Mouse (Mus musculus) embryonic facial prominence, embryonic 15.5 days (tissue): ENCODE measurements at regions not wholly inside any gene's neighbourhood (a gene's known extent, or its start where the extent isn't known, plus 50 kb on each side); places are given as distances from the start of the nearest gene placed in this dataset.
"Not testable (repeated sequence)": the region's sequence is repeated elsewhere in the genome, so short reads cannot be mapped to it uniquely, and the experiment has no call there.

ENCODE experiments used
- ATAC-seq: fragments of 200-750 bp; cut with Nextera tagmentation; 2 replicates; pipeline ENCODE4 v1.8.0; 2017; ENCODE audit warnings: low read depth, moderate TSS enrichment; ENCODE audit not compliant: insufficient number of reproducible peaks, low FRiP score, low TSS enrichment
- H3K27ac ChIP-seq: fragments of 300-500 bp; sonication (generic); replicated peaks from 2 replicates; pipeline ENCODE4 v1.5.1; 2015; ENCODE audit warnings: mild to moderate bottlenecking, inconsistent platforms
- H3K27me3 ChIP-seq: fragments of 300-500 bp; sonication (generic); 2 replicates; pipeline ENCODE4 v1.6.1; 2015; ENCODE audit warnings: inconsistent platforms
- H3K36me3 ChIP-seq: fragments of 300-500 bp; sonication (generic); 2 replicates; pipeline ENCODE4 v1.6.1; 2015; ENCODE audit warnings: mild to moderate bottlenecking, inconsistent platforms
- H3K4me1 ChIP-seq: fragments of 300-500 bp; sonication (generic); 2 replicates; pipeline ENCODE4 v1.6.1; 2015; ENCODE audit warnings: inconsistent platforms
- H3K4me2 ChIP-seq: fragments of 300-500 bp; sonication (generic); replicated peaks from 2 replicates; pipeline ENCODE4 v1.6.1; 2015; ENCODE audit warnings: mild to moderate bottlenecking, inconsistent platforms
- H3K4me3 ChIP-seq: fragments of 300-500 bp; sonication (generic); replicated peaks from 2 replicates; pipeline ENCODE4 v1.5.1; 2015; ENCODE audit warnings: mild to moderate bottlenecking, inconsistent platforms
- H3K9ac ChIP-seq: fragments of 300-500 bp; sonication (generic); 2 replicates; pipeline ENCODE4 v1.6.1; 2015; ENCODE audit warnings: inconsistent platforms
- H3K9me3 ChIP-seq: fragments of 300-500 bp; sonication (generic); replicated peaks from 2 replicates; pipeline ENCODE4 v1.6.1; 2016; ENCODE audit warnings: inconsistent platforms
- WGBS: fragments of 180-500 bp; shearing (Covaris S2); methylation state at CpG from one replicate; pipeline ENCODE4 v1.1.7; 2015; 5-methylcytosine and 5-hydroxymethylcytosine counted together

DNA sequence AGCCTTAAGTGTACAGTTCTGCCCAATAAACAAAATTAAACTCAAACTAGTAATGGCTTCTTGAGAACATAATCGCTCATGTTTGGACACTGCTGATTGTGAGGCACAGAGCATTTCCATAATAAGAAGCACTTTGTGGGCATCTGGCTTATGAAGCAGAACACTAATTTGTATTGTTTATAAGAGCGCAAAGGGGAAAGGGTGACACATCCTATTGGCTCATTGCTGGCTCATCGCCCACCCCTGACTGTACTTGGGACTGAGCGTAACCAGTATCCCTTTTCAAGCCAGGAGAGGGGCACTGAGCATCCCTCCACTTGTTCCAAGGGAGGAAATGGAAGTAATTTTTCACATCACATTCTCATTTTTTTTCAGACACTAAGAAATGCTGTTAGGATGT lies 288.0 kb downstream of the Sfmbt2 start:
- H3K36me3 ChIP-seq, result no peaks in the 10 kb centered on the region
- no peaks in the 10 kb centered on the region for H3K4me1 ChIP-seq
- WGBS, result 81% methylated on average over 4 of the region's 4 CpGs
- H3K27ac ChIP-seq, result no peak overlapping the region
- ATAC-seq, result no peak
- H3K9ac ChIP-seq, result no peak overlapping the region
- no peaks in the 10 kb centered on the region for H3K27me3 ChIP-seq
- H3K9me3 ChIP-seq, result no peaks in the 10 kb centered on the region
- H3K4me2 ChIP-seq, result no peak overlapping the region
- H3K4me3 ChIP-seq, result no peak overlapping the region

DNA sequence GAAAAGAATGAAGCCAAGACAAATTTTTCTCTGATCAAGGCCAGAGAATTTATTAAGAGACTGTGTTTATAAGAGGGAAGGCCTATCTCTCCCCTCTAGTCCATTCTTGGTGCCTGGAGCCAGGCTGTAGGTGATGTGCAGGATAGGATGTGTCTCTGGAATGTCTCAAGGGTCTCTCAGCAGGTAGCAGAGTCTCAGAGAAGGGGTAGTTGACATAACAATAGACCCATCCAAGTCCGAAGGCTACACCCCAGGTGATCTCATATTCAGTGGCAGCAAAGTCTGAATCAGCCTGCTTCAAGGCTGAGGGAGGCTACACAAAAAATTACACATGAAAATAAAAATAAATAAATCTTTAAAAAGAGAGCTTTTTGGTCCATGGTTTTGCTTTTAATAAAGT lies 297.6 kb downstream of the Sfmbt2 start:
- not testable (repeated sequence) for H3K9ac ChIP-seq, H3K27me3 ChIP-seq, H3K4me1 ChIP-seq, H3K4me3 ChIP-seq, H3K4me2 ChIP-seq, H3K36me3 ChIP-seq, H3K9me3 ChIP-seq, ATAC-seq, H3K27ac ChIP-seq
- 71% methylated on average over 1 of the region's 1 CpGs for WGBS

DNA sequence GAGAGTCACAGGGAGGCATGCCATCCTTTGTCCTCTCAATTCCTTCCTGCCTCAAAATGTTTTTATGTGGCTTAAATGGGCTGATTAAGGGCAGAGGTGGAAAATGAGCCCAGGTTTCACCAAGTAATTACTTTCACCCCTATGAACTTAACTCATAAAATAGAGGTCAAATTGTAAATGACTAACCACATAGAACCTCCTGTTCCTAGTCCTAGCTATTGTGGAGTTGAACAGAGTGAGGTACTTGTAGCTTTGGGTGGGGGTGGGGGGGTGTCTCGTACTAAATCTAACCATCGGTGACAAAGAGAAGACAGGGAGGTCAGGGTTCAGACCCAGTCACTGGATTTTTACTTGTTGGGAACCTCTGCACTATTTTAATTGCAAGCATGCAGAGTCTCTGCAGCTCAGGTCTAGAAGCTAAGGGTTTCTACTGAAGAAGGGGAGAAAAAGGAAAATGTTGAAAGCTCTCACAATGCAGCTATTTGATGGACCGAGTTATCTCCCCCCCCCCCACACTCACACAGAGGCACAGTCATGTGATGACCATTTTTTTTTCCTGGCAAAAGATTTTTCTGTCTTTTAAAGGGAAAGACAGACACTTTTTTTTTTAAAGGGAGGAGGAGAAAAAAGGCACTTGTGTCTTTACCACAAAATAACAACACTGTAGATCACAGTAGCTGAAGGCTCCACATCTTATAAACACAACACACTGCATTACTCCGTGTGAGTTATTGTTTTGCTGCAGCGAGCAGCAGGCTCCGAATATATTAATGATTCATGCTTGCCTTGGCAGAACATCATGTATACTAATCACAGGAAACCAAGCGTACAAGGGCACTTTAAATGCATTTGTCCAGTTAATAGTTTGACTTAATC lies 300.4 kb downstream of the Sfmbt2 start:
- ATAC-seq, result no peak
- no peak overlapping the region for H3K4me3 ChIP-seq
- H3K4me2 ChIP-seq, result no peak overlapping the region
- 61% methylated on average over 7 of the region's 7 CpGs for WGBS
- H3K27me3 ChIP-seq, result no peaks in the 10 kb centered on the region
- H3K4me1 ChIP-seq, result no peaks in the 10 kb centered on the region
- no peaks in the 10 kb centered on the region for H3K9me3 ChIP-seq
- H3K9ac ChIP-seq, result no peak overlapping the region
- no peaks in the 10 kb centered on the region for H3K36me3 ChIP-seq
- H3K27ac ChIP-seq, result no peak overlapping the region

DNA sequence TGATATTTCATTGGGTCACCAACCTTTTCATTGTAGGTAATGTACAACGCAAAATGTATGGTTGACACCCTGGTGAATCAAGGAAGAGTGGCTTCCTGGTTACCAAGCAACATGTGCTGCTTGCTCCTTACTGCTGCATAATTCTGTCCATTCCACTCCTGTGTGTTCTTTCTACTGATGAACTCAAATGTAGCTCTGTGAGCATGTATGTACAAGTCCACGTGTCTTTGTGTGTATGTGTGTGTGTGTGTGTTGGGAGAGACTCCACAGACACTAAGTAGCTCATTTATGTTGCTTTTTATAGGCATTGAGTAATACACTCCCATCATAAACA lies 301.0 kb downstream of the Sfmbt2 start:
- ATAC-seq, result no peak
- H3K4me1 ChIP-seq, result no peaks in the 10 kb centered on the region
- H3K9ac ChIP-seq, result no peak overlapping the region
- H3K4me2 ChIP-seq, result no peak overlapping the region
- no peak overlapping the region for H3K27ac ChIP-seq
- no peaks in the 10 kb centered on the region for H3K36me3 ChIP-seq
- H3K9me3 ChIP-seq, result no peaks in the 10 kb centered on the region
- H3K4me3 ChIP-seq, result no peak overlapping the region
- no peaks in the 10 kb centered on the region for H3K27me3 ChIP-seq
- 75% methylated on average over 2 of the region's 2 CpGs for WGBS

DNA sequence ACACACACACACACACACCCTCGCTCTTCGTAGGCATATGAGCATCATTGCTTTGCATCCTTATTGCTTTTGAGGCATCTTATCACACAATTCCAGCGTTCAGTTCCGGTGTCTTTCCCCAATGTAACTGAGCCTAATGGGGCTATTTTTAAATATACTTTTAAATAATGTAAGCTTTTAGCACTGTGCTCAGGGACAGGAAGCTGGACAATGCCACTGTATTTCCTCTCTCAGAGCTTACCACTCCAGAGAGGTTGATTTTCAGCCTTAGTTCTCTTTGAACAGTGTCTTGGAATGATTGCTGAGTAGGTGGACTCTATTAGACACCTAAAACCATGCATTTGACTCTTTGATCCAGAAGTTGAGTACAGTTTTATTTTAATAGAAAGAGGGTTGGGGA lies 301.9 kb downstream of the Sfmbt2 start:
- Histone ChIP-seq H3K4me1 (no peaks in the 10 kb centered on the region), H3K9me3 (no peaks in the 10 kb centered on the region), H3K4me2 (no peak overlapping the region), H3K4me3 (no peak overlapping the region), H3K36me3 (no peaks in the 10 kb centered on the region), H3K27me3 (no peaks in the 10 kb centered on the region), H3K9ac (no peak overlapping the region), H3K27ac (no peak overlapping the region)
- 88% methylated on average over 4 of the region's 4 CpGs for WGBS
- no peak for ATAC-seq

DNA sequence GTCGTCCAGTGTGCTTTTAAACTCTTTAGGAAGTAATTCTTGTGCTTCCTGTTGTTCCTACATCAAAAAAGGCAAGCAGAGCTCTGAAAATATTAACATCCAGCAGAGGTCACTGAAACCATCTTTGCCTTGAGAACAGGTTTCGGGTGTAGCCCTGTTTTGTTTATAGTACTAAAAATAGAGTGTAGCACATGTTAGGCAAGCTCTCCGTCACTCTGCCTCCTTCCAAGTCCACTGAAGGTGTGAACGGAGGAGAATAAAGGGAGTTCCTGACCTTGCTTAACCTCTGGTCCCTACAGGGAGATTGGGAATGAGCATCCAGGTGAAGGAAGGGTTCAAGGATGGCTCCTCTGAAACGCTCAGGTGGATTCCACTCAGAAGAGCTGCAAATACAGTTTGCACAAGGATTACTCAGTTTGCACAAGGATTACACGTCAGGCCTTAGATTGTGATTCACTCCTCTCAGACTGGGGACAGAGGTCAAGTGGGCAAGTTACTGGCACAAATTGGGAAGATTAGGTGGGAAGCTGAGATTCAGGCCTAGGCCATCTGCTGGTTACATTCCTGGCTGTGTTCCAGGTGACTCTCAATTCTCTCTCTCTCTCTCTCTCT lies 304.5 kb downstream of the Sfmbt2 start:
- Histone ChIP-seq H3K27ac (no peak overlapping the region), H3K36me3 (no peaks in the 10 kb centered on the region), H3K4me1 (no peaks in the 10 kb centered on the region), H3K9me3 (no peaks in the 10 kb centered on the region), H3K27me3 (no peaks in the 10 kb centered on the region), H3K9ac (no peak overlapping the region), H3K4me2 (no peak overlapping the region), H3K4me3 (no peak overlapping the region)
- no peak for ATAC-seq
- WGBS, result 26% methylated on average over 6 of the region's 6 CpGs

DNA sequence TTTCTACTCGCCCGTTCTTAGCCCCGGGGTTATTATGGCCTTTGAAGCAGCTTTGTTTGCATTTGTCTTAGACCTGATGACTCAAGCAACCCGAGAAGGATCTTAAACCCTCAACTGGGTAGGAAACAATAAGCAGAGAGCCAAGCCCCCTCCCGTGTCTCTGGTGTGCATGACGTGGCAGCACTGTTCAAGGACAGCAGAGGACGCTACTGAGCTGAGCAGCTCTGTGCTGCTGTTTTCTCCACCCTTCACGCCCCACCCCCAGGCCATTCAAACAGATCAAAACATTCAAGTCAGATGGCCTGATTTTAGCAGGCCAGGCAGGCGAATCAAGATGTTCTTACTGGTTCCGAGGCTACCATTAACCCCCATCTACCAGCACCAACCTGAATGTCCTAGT lies 331.1 kb downstream of the Sfmbt2 start:
- H3K4me2 ChIP-seq, result no peak overlapping the region
- H3K27me3 ChIP-seq, result no peaks in the 10 kb centered on the region
- H3K27ac ChIP-seq, result no peak overlapping the region
- H3K4me1 ChIP-seq, result peaks cover 3% of the 10 kb centered on the region; the same call in 1 of the 2 replicates
- no peak for ATAC-seq
- no peak overlapping the region for H3K9ac ChIP-seq
- H3K4me3 ChIP-seq, result no peak overlapping the region
- no peaks in the 10 kb centered on the region for H3K36me3 ChIP-seq
- H3K9me3 ChIP-seq, result no peaks in the 10 kb centered on the region
- 31% methylated on average over 10 of the region's 10 CpGs for WGBS

DNA sequence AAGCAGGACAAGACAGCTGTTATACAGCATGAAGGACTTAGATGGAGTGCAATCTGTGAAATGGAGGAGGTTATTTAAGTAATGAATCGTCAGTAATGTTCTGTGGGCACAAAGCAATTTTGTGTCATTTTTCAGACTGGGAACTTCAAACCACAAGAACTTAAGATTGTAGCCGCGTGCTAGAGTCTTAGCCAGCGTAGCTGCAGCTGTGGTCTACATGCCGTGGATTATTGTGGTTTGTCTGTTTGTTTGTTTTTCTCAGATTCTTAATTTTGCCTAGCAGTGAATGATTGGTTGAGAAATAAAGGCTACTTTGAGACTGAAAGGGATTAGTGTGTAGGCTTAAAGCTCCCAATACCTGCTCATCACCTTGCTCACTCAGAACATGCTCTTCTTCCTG lies 348.1 kb downstream of the Sfmbt2 start:
- Histone ChIP-seq H3K36me3 (no peaks in the 10 kb centered on the region), H3K27me3 (no peaks in the 10 kb centered on the region), H3K4me1 (no peaks in the 10 kb centered on the region), H3K9ac (no peak overlapping the region), H3K9me3 (no peaks in the 10 kb centered on the region), H3K4me3 (no peak overlapping the region), H3K4me2 (no peak overlapping the region), H3K27ac (no peak overlapping the region)
- 24% methylated on average over 5 of the region's 5 CpGs for WGBS
- no peak for ATAC-seq

DNA sequence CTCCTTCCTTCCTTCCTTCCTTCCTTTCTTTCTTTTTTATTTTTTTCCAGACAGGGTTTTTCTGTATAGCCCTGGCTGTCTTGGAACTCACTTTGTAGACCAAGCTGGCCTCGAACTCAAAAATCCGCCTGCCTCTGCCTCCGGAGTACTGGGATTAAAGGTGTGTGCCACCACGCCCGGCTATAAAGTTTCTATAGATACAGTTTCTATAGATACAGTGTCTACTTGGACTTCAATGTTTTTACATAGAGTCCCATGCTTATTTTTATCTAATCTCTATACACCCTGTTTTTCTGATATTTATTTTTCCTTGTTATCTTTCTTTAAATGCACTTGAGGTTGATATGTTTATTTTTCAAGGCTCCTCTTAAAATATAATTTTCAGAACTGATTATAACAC lies 364.0 kb downstream of the Sfmbt2 start:
- H3K4me1 ChIP-seq, H3K4me2 ChIP-seq, ATAC-seq, H3K9ac ChIP-seq, H3K27me3 ChIP-seq, H3K27ac ChIP-seq, H3K9me3 ChIP-seq, H3K4me3 ChIP-seq, H3K36me3 ChIP-seq: not testable (repeated sequence)
- 91% methylated on average over 5 of the region's 5 CpGs for WGBS

DNA sequence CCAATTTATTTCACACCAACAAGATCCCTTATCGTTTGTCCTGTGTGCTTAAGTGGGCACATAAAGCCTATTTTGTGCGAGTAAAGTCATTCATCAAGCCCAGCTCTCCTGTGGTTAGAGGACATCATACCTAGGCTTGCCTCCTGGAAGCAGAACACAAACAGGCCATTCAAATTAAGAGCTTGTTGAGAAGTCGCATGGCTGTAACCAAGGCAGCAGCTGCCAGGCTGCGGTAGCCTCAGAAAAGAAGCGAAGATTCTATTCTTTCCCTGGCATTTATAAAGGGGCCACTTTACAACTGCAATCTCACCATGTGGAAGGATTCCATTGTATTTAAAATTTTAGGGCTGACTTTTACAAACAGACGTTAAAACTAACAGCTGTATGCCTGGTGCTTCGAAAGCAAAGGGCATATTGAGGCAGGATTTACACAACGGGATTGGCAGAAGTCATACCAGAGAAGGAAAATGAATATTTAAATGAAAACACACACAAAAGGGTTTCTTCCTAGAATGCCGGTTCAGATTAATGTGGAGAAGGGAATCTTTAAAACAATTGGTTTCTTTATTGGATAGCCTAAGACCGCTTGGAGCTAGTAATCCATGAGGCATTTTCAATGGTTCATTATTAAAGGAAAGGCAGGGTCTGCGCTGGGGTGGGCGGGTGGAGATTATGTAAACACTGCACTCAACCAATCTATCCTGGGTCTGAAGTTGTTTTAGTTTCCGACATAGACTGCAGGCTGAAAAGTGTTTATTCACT lies 366.6 kb downstream of the Sfmbt2 start:
- peak overlapping the region; percentile 22 for H3K4me3 ChIP-seq
- no peaks in the 10 kb centered on the region for H3K36me3 ChIP-seq
- H3K9me3 ChIP-seq, result no peaks in the 10 kb centered on the region
- WGBS, result 27% methylated on average over 13 of the region's 13 CpGs
- H3K4me1 ChIP-seq, result peaks cover 6% of the 10 kb centered on the region; the same call in 1 of the 2 replicates
- H3K27me3 ChIP-seq, result no peaks in the 10 kb centered on the region
- peak; percentile 54; the same call in 1 of the 2 replicates for ATAC-seq
- H3K9ac ChIP-seq, result no peak overlapping the region
- peak overlapping the region; percentile 36 for H3K4me2 ChIP-seq
- 0 out of 2 replicates have a peak overlapping the region, but pooled peaks have one; percentile 39 for H3K27ac ChIP-seq

DNA sequence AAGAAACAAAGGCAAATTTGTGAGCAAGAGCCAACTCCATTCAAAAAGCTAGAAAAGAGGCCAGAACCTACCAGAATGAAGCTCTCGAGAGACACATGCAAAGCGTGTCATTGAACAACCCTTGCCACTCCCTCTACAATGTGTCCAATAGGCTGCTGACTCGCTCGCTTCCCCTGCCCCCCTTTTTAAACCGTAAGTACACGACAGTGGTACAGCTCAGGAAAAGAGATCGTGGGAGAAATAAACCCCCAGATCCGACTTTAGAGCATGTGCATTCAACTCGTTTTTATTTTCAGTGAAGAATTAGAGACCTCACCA lies 367.1 kb downstream of the Sfmbt2 start:
- Histone ChIP-seq H3K9me3 (no peaks in the 10 kb centered on the region), H3K4me3 (peak overlapping the region; percentile 22), H3K27me3 (no peaks in the 10 kb centered on the region), H3K4me2 (peak overlapping the region; percentile 36), H3K4me1 (peaks cover 6% of the 10 kb centered on the region; the same call in 1 of the 2 replicates), H3K36me3 (no peaks in the 10 kb centered on the region), H3K27ac (0 out of 2 replicates have a peak overlapping the region, but pooled peaks have one; percentile 39), H3K9ac (no peak overlapping the region)
- peak; percentile 79; the same call in 1 of the 2 replicates for ATAC-seq
- WGBS, result 52% methylated on average over 9 of the region's 9 CpGs
